Mouse (Mus musculus) CH12.LX (cell line): ENCODE measurements around the gene Zxdc. TPM values are rescaled to one million over a fixed set of nuclear protein-coding genes. Genes with fewer than 3 reads are reported as not detected.

Source experiments
- DNase-seq: peaks from one replicate; pipeline ENCODE4 v3.0.0-alpha.2; 2013; ENCODE audit errors: extremely low read depth
- H3K27ac ChIP-seq: 2 replicates; pipeline ENCODE4 v1.5.1; 2012; ENCODE audit warnings: low read depth, mild to moderate bottlenecking, control low read depth, moderate library complexity; ENCODE audit not compliant: insufficient read depth
- H3K27me3 ChIP-seq: replicated peaks from 2 replicates; pipeline ENCODE3; 2012; ENCODE audit warnings: inconsistent platforms
- H3K36me3 ChIP-seq, 2 experiments: replicated peaks in 1 of 2; 2 replicates each; pipeline versions ENCODE3 to v1.6.1; 2012; ENCODE audit warnings: inconsistent platforms in 1 of 2, low read length in 1 of 2, mild to moderate bottlenecking in 1 of 2, mixed read lengths in 1 of 2, moderate library complexity in 1 of 2; ENCODE audit not compliant: control insufficient read depth in 1 of 2, insufficient read depth in 1 of 2
- H3K4me1 ChIP-seq, 2 experiments: 2 replicates each; pipeline ENCODE4 v1.6.1; 2012; ENCODE audit warnings: inconsistent platforms in 1 of 2, moderate library complexity in 1 of 2; ENCODE audit not compliant: insufficient read depth in 2 of 2, control insufficient read depth in 1 of 2
- H3K4me2 ChIP-seq: 2 replicates; pipeline ENCODE4 v1.6.1; 2012; ENCODE audit warnings: low read depth, mild to moderate bottlenecking, control low read depth; ENCODE audit not compliant: poor library complexity, insufficient read depth, severe bottlenecking
- H3K4me3 ChIP-seq, 3 experiments: fragments of 150-350 bp in 1 of 3; sonication (generic) in 1 of 3; replicated peaks in 1 of 3; 2 replicates each; pipeline versions ENCODE3 to v1.5.1; 2011 to 2012; ENCODE audit warnings: low read depth in 2 of 3, low read length in 2 of 3, mild to moderate bottlenecking in 2 of 3, moderate library complexity in 2 of 3, control low read depth in 1 of 3, improper control_type of control experiment in 1 of 3, inconsistent platforms in 1 of 3, mixed read lengths in 1 of 3; ENCODE audit not compliant: poor library complexity in 1 of 3
- H3K79me2 ChIP-seq: replicated peaks from 2 replicates; pipeline ENCODE4 v1.6.1; 2012; ENCODE audit warnings: mild to moderate bottlenecking, moderate library complexity; ENCODE audit not compliant: control insufficient read depth, poor library complexity, insufficient read depth, severe bottlenecking; ENCODE audit errors: extremely low read depth
- H3K9ac ChIP-seq: 2 replicates; pipeline ENCODE4 v1.6.1; 2012; ENCODE audit warnings: low read depth, mild to moderate bottlenecking, control low read depth, moderate library complexity; ENCODE audit not compliant: insufficient read depth
- H3K9me3 ChIP-seq: replicated peaks from 2 replicates; pipeline ENCODE3; 2012; ENCODE audit warnings: low read length, inconsistent platforms, mixed read lengths
- CHD2 ChIP-seq: IDR thresholded peaks from 2 replicates; pipeline ENCODE4 v1.6.1; 2011; ENCODE audit warnings: low read length, improper control_type of control experiment
- CTCF ChIP-seq, 2 experiments: IDR thresholded peaks in 1 of 2; conservative IDR thresholded peaks in 1 of 2; 2 replicates each; pipeline ENCODE4 v1.5.1; 2011 to 2012; ENCODE audit warnings: low read depth in 2 of 2, low read length in 2 of 2, improper control_type of control experiment in 1 of 2, inconsistent platforms in 1 of 2, mild to moderate bottlenecking in 1 of 2, moderate library complexity in 1 of 2
- HCFC1 ChIP-seq: IDR thresholded peaks from 2 replicates; pipeline ENCODE4 v1.6.1; 2012; ENCODE audit warnings: low read depth, mild to moderate bottlenecking, inconsistent platforms, low read length, improper control_type of control experiment
- IRF4 ChIP-seq: IDR thresholded peaks from 2 replicates; pipeline ENCODE4 v1.6.1; 2014; ENCODE audit warnings: low read depth, mild to moderate bottlenecking, inconsistent platforms, low read length, improper control_type of control experiment
- MAFK ChIP-seq: IDR thresholded peaks from 2 replicates; pipeline ENCODE4 v1.6.1; 2011; ENCODE audit warnings: low read length, improper control_type of control experiment; ENCODE audit not compliant: insufficient replicate concordance
- MAZ ChIP-seq: IDR thresholded peaks from 2 replicates; pipeline ENCODE4 v1.6.1; 2012; ENCODE audit warnings: low read depth, mild to moderate bottlenecking, inconsistent platforms, low read length, improper control_type of control experiment, moderate library complexity
- MEF2A ChIP-seq: IDR thresholded peaks from 2 replicates; pipeline ENCODE4 v1.6.1; 2014; ENCODE audit warnings: low read depth, mild to moderate bottlenecking, inconsistent platforms, low read length, improper control_type of control experiment, borderline replicate concordance
- PAX5 ChIP-seq: IDR thresholded peaks from 2 replicates; pipeline ENCODE4 v1.6.1; 2012; ENCODE audit warnings: low read length, inconsistent platforms, mixed read lengths
- POLR2AphosphoS2 ChIP-seq: IDR thresholded peaks from 2 replicates; pipeline ENCODE4 v1.6.1; 2011; ENCODE audit warnings: low read depth, low read length, improper control_type of control experiment
- RAD21 ChIP-seq: IDR thresholded peaks from 2 replicates; pipeline ENCODE4 v1.6.1; 2011; ENCODE audit warnings: low read depth, mild to moderate bottlenecking, low read length, improper control_type of control experiment, moderate library complexity
- RCOR1 ChIP-seq: conservative IDR thresholded peaks from 2 replicates; pipeline ENCODE4 v1.6.1; 2012; ENCODE audit warnings: low read depth, mild to moderate bottlenecking, inconsistent platforms, low read length, improper control_type of control experiment
- SMC3 ChIP-seq: IDR thresholded peaks from 2 replicates; pipeline ENCODE4 v1.6.1; 2011; ENCODE audit warnings: low read depth, low read length, improper control_type of control experiment
- TBP ChIP-seq: conservative IDR thresholded peaks from 2 replicates; pipeline ENCODE4 v1.6.1; 2011; ENCODE audit warnings: low read depth, low read length, improper control_type of control experiment
- TCF12 ChIP-seq: IDR thresholded peaks from 2 replicates; pipeline ENCODE4 v1.6.1; 2014; ENCODE audit warnings: low read depth, mild to moderate bottlenecking, inconsistent platforms, low read length, improper control_type of control experiment
- USF1 ChIP-seq: IDR thresholded peaks from 2 replicates; pipeline ENCODE4 v1.6.1; 2014; ENCODE audit warnings: low read depth, mild to moderate bottlenecking, inconsistent platforms, low read length, improper control_type of control experiment
- ZNF384 ChIP-seq: IDR thresholded peaks from 2 replicates; pipeline ENCODE4 v1.6.1; 2012; ENCODE audit warnings: low read depth, low read length, improper control_type of control experiment, inconsistent platforms
- dilution Hi-C: fragments of 300-500 bp; cut with MboI; formaldehyde crosslinking; loops from 2 replicates; pipeline ENCODE4 v1.14.3; 2020; ENCODE audit warnings: low sequenced_read_pairs; ENCODE audit not compliant: extremely low pct_unique_long_range_greater_than_20kb, extremely low pct_ligation_motif_present
- in situ Hi-C: fragments of 300-500 bp; cut with MboI; formaldehyde crosslinking; loops from 3 replicates; pipeline ENCODE4 v1.14.3; 2019; ENCODE audit warnings: low sequenced_read_pairs, low pct_ligation_motif_present, low pct_unique_long_range_greater_than_20kb, mixed read lengths
- polyA plus RNA-seq: library from polyadenylated mRNA; unstranded; fragments of >175 nt; gene quantifications from 2 replicates; pipeline ENCODE4 v1.2.1, GENCODE M21; 2012; ENCODE audit warnings: low read depth; ENCODE audit not compliant: insufficient read length
- total RNA-seq, 2 experiments: library from RNA; depleted of rRNA; stranded (reverse); fragments of 300-350 nt in 1 of 2; fragments of >200 nt in 1 of 2; gene quantifications; 2 replicates each; pipeline ENCODE4 v1.2.3; 2012 to 2014

Gene Zxdc
- total and polyA plus RNA-seq, 3 experiments, result 4.7 to 8.3 (median 5.2) TPM

GRCm38 (mm10) chr6:90426003-90426402, 56.7 kb downstream of the Zxdc start:
- H3K4me1 ChIP-seq, result peaks cover 0 to 13% of the 10 kb centered on the region in 2 experiments; a peak in 2 of 4 replicates
- no peak overlapping the region for H3K27ac ChIP-seq
- in situ Hi-C loops, result no loop called here
- H3K4me3 ChIP-seq, result no peak overlapping the region
- no peaks in the 10 kb centered on the region for H3K79me2 ChIP-seq
- TF ChIP-seq MAFK, result no peak
- no peak for TF ChIP-seq SMC3
- TF ChIP-seq CHD2, result no peak
- no peak for TF ChIP-seq ZNF384
- TF ChIP-seq TBP, result no peak
- no peak for TF ChIP-seq PAX5
- TF ChIP-seq IRF4, result no peak
- no peak for TF ChIP-seq HCFC1
- TF ChIP-seq, all 38 proteins: peak for 0
- dilution Hi-C loops, result no loop called here
- no peak for DNase-seq
- H3K36me3 ChIP-seq, result no peaks in the 10 kb centered on the region
- no peaks in the 10 kb centered on the region for H3K9me3 ChIP-seq
- H3K4me2 ChIP-seq, result no peak overlapping the region
- H3K27me3 ChIP-seq, result peaks cover 75% of the 10 kb centered on the region
- no peak overlapping the region for H3K9ac ChIP-seq

GRCm38 (mm10) chr6:90428380-90428974, 59.2 kb downstream of the Zxdc start, which contains the start of gene Cfap100:
Cfap100 (minus strand) TSS chr6:90428797.
- H3K36me3 ChIP-seq, result no peaks in the 10 kb centered on the region
- H3K27me3 ChIP-seq, result peaks cover 87% of the 10 kb centered on the region
- H3K4me3 ChIP-seq, result no peak within 1 kb of the TSS
- H3K9ac ChIP-seq, result no peak within 1 kb of the TSS
- dilution Hi-C loops, result no loop called here
- TF ChIP-seq MAZ, result no peak
- TF ChIP-seq RAD21, result peak; percentile 15
- no peak for TF ChIP-seq HCFC1
- no peak for TF ChIP-seq RCOR1
- TF ChIP-seq CTCF (conservative IDR thresholded peaks at IDR 0.05 in 1 of 2, IDR thresholded peaks at IDR 0.05 in 1 of 2; ENCODE audit: low read depth in 2 of 2, low read length in 2 of 2), result peak in 1 of 2 experiments; percentile 46; a peak in 2 of 4 replicates
- 0 out of 2 replicates have a peak, but pooled peaks have one; percentile 5 for TF ChIP-seq SMC3
- TF ChIP-seq MEF2A, result no peak
- TF ChIP-seq USF1, result no peak
- TF ChIP-seq POLR2AphosphoS2, result no peak
- TF ChIP-seq TCF12, result no peak
- TF ChIP-seq, all 38 proteins: peak for 3
- DNase-seq, result no peak
- H3K4me2 ChIP-seq, result no peak within 1 kb of the TSS
- H3K79me2 ChIP-seq, result no peaks in the 10 kb centered on the region
- H3K4me1 ChIP-seq, result peaks cover 0 to 6% of the 10 kb centered on the region in 2 experiments; a peak in 1 of 4 replicates
- no peaks in the 10 kb centered on the region for H3K9me3 ChIP-seq
- H3K27ac ChIP-seq, result no peak within 1 kb of the TSS
- in situ Hi-C loops, result no loop called here
